Mouse (Mus musculus): ENCODE results near the gene Fam181a. TPM values are rescaled to one million over a fixed set of nuclear protein-coding genes. Genes with fewer than 3 reads are reported as not detected.
A peak's percentile ranks its signal among the peaks of the same experiment; 100 is the strongest.

Fam181a gene
- total RNA-seq, 2 experiments from 2014 or later = not detected

GRCm38 (mm10) chr12:103313871-103314639 lies 3.3 kb downstream of the Fam181a start:
- ATAC-seq (replicated peaks; ENCODE audit: low FRiP score, poor library complexity, severe bottlenecking) = no peak

- ATAC-seq (replicated peaks; ENCODE audit: low FRiP score, poor library complexity, severe bottlenecking) = no peak
These were observed 4.0 kb downstream of the Fam181a start for GRCm38 (mm10) chr12:103314640-103315361.

GRCm38 (mm10) chr12:103315831-103316545 lies 5.2 kb downstream of the Fam181a start:
- no peak for ATAC-seq (replicated peaks; ENCODE audit: low FRiP score, poor library complexity, severe bottlenecking)

DNA sequence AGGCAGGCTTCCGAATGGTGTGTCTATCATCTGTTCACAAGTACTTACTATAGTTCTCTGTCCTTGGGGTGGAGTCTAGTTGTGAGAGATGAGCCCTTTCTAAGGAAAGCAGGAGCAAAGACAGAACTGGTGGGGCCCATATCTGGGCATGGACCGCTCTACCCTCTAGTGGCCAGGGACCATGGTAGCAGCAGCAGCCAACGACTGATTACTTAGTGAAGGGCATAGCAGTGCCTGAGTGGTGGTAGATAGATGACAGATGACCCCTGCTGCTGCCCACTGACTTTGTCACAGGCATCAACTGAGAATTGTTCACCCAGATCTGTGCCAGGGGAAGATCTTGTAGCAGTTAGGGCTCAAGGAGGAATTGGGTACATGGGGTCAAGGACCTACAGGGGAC lies 12.0 kb downstream of the Fam181a start:
- no peak for ATAC-seq (replicated peaks; ENCODE audit: low FRiP score, poor library complexity, severe bottlenecking)

- peak; percentile 47; the same call in 1 of the 2 replicates for ATAC-seq (replicated peaks; ENCODE audit: low FRiP score, poor library complexity, severe bottlenecking)
These were observed 14.5 kb downstream of the Fam181a start for GRCm38 (mm10) chr12:103325156-103325857.

- no peak for ATAC-seq (replicated peaks; ENCODE audit: low FRiP score, poor library complexity, severe bottlenecking)
These were observed 15.8 kb downstream of the Fam181a start for GRCm38 (mm10) chr12:103326569-103326968.

GRCm38 (mm10) chr12:103327107-103327506 lies 16.3 kb downstream of the Fam181a start:
- ATAC-seq (replicated peaks; ENCODE audit: low FRiP score, poor library complexity, severe bottlenecking) = no peak

GRCm38 (mm10) chr12:103328448-103329191 lies 17.8 kb downstream of the Fam181a start:
- no peak for ATAC-seq (replicated peaks; ENCODE audit: low FRiP score, poor library complexity, severe bottlenecking)

- no peak for ATAC-seq (replicated peaks; ENCODE audit: low FRiP score, poor library complexity, severe bottlenecking)
These were observed 20.7 kb downstream of the Fam181a start for GRCm38 (mm10) chr12:103331491-103331890.

DNA sequence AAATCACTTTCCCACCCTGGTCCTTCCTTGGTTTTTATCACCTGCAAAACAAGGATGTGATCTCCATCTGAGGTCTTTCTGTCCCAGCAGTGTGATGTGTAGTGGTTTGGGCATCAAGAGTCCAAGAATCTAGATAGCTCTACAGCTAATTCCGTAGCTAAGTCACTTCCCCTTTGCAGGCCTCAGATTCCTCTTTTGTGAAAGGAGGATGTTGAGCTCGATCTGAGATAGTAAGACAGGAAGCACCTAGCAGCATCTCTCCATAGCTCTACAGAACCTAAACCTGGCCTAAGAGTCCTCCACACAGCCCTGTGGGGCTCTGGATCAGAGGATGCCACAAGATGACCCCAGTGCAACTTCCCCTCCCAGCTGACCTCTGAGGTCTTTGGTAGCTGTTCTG lies 22.1 kb downstream of the Fam181a start:
- no peak for ATAC-seq (replicated peaks; ENCODE audit: low FRiP score, poor library complexity, severe bottlenecking)

DNA sequence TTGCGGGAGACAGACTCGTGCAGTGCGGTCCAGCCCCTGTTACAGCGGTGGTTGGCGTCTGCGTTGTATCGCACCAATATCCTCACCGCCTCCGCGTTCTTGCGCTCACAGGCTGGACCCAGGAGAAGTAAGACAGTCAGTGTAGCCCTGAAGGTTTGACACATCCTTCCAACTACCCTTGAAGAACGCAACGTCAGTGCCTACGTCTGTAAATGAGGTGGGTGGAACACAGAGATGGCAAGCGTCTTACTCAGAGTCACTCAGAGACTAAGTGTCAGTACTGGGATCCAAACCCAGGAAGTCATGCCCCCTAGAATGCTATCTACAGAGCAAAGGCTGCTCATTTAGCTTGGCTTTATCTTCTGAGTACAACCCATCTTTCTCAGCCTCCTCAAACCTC lies 22.7 kb downstream of the Fam181a start:
- ATAC-seq (replicated peaks; ENCODE audit: low FRiP score, poor library complexity, severe bottlenecking) = no peak

DNA sequence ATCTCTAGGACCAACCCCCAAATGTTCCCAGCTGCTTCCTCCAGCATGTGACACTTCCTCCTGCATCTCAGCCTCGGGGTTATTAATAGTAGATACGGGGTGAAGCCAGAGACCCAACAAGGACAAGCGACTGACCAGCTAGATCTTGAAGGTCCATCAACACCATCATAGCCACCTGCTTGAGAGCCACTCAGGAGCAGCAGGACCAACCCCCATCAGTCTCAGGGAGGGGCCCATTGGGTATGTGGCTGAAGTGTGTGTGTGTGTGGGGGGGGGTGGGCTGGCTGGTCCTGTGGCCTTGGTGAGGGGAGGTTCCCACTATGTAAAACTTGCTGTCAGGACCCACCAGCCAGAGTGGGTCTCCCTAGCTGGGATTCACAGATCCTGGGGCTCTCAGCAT lies 26.0 kb downstream of the Fam181a start:
- no peak for ATAC-seq (replicated peaks; ENCODE audit: low FRiP score, poor library complexity, severe bottlenecking)

DNA sequence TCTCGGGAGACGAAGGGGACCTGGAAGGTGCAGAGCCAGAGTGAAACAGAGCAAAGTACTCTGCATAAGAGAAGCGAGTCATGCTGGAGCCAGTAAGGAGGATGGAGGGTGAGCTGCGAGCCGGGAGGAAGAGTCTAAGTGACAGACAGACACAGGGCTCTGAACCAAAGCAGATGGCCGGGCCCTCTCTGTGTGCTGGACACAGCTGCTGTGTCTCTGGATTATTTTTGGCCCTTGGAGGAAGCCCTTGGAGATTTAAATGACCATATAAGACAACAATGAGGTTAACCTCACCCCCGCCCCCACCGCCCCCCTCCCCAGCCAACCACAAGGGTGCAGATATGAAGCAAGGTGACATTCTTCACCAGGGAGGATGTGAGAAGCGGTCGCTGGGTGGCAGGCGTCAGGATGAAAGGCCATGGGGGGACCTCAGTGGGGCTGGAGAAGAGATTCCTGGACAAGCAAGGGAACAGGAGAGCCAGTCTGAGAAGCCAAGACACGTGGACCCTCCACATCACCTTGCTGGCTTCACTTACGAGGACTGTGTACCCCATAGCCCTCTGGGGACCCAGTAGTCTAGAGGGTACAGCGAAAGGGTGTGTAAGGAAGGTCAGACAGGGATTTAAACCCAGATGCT lies 27.5 kb downstream of the Fam181a start:
- no peak for ATAC-seq (replicated peaks; ENCODE audit: low FRiP score, poor library complexity, severe bottlenecking)

GRCm38 (mm10) chr12:103341212-103341611 lies 30.4 kb downstream of the Fam181a start:
- ATAC-seq (replicated peaks; ENCODE audit: low FRiP score, poor library complexity, severe bottlenecking) = no peak

DNA sequence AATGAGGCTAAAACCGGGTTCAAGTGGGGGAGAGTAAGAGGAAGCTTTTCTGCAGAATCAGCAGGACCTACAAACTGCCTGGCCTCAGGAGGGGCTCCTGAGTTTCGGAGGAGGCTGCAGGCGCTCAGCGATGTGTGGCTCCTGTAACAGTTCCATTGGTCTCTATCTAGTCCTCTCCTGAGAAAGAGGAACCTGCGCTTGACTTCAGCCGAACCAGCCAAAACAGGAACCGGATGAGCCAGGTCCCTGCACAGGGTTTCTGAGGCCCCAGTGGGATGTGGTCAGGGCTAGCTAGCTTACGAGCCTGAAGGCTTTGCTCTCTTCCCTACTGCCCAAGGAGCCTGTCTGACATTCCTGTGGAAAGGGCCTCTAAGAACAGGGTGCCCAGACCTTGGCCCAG lies 32.7 kb downstream of the Fam181a start:
- ATAC-seq (replicated peaks; ENCODE audit: low FRiP score, poor library complexity, severe bottlenecking) = no peak

GRCm38 (mm10) chr12:103344934-103345333 lies 34.2 kb downstream of the Fam181a start:
- no peak for ATAC-seq (replicated peaks; ENCODE audit: low FRiP score, poor library complexity, severe bottlenecking)

GRCm38 (mm10) chr12:103346945-103347344 lies 36.2 kb downstream of the Fam181a start:
- no peak for ATAC-seq (replicated peaks; ENCODE audit: low FRiP score, poor library complexity, severe bottlenecking)

- ATAC-seq (replicated peaks; ENCODE audit: low FRiP score, poor library complexity, severe bottlenecking) = no peak
These were observed 36.6 kb downstream of the Fam181a start for GRCm38 (mm10) chr12:103347406-103347805.

DNA sequence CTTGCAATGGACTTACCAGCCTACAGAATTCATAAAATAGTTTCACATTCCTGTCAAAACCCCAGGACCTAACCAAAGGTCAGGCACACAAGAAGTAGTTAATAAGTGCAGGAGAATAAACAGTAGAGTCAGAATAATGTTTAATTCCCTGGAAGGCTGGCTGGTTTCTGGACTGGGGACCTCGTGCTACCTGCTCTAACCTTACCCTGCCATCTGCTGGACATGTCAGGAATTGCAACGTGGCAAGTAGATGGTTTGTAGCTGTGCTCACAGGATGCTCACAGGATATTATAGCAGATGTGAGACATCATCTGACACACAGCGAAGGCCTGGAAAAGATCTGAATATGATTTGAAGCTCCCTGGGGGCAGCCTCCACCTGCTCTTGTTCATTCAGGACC lies 37.7 kb downstream of the Fam181a start:
- ATAC-seq (replicated peaks; ENCODE audit: low FRiP score, poor library complexity, severe bottlenecking) = peak; percentile 66

Data from erythroid progenitor cell, adult 5-6 weeks (primary cell).